Mouse (Mus musculus): Measurements from ENCODE around the gene Epdr1.
A peak's percentile ranks its signal among the peaks of the same experiment; 100 is the strongest.

DNA sequence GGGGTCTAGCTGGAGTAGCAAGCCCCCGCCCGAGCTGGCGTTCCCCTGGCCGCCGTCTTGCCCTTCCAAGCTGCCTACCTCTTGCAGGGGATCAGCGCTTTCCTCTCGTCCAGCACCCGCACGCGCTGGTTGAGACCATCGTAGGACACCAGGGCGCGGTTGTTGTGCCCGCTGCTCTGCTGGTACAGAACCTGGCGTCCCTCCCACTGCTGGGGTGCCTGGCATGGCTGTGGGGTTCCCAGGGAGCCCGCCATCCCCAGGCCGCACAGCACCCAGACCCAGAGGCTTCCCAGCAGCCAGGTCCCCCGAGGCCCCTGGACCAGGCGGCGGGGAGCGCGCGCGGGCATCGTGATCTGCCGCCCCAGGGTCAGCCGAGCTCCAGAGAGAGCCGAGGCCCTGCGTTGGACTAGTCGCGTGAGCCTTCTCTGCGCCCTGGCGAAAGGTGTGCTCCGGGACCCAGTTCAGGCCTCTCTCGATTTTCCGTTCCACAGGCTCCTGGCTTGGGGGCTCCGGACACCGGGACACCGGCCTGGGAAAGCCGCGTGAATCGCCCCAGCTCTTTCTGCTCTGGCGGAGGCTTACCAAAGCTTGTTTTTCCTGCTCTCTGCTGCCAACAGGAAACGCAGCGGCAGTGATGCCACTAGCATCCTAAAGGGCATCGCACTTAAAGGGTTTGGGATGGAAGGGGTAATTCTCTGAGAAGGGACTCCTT, at the start of gene Epdr1:
- TF ChIP-seq POLR2A (IDR thresholded peaks at IDR 0.05; ENCODE audit: borderline replicate concordance, insufficient read depth, low read length): peak; percentile 68; the same call in 1 of the 2 replicates
- peak; percentile 70; the same call in 1 of the 2 replicates for TF ChIP-seq CTCF (IDR thresholded peaks at IDR 0.05; ENCODE audit: borderline replicate concordance, insufficient read depth, low read depth, low read length)

Measured in cerebellum, adult 2 months (tissue).